Mouse (Mus musculus) testis, adult 2 months (tissue): ENCODE data around the gene Kidins220. TPM values are rescaled to one million over a fixed set of nuclear protein-coding genes. Genes with fewer than 3 reads are reported as not detected.
A peak's percentile ranks its signal among the peaks of the same experiment; 100 is the strongest.

ENCODE experiments used
- H3K27ac ChIP-seq: fragments of 200-500 bp; 2 replicates; pipeline ENCODE4 v1.5.1; 2012; ENCODE audit warnings: low read depth, low read length; ENCODE audit not compliant: control insufficient read depth, insufficient read depth
- H3K27me3 ChIP-seq: fragments of 200-500 bp; 2 replicates; pipeline ENCODE4 v1.6.1; 2012; ENCODE audit warnings: mild to moderate bottlenecking, low read length, moderate library complexity; ENCODE audit not compliant: control insufficient read depth, insufficient read depth
- H3K36me3 ChIP-seq: fragments of 200-500 bp; 2 replicates; pipeline ENCODE4 v1.6.1; 2012; ENCODE audit warnings: mild to moderate bottlenecking, low read length; ENCODE audit not compliant: control insufficient read depth, insufficient read depth
- H3K4me1 ChIP-seq: fragments of 200-500 bp; 2 replicates; pipeline ENCODE4 v1.6.1; 2012; ENCODE audit warnings: low read length; ENCODE audit not compliant: control insufficient read depth, insufficient read depth
- H3K4me3 ChIP-seq: fragments of 200-500 bp; 2 replicates; pipeline ENCODE4 v1.5.1; 2012; ENCODE audit warnings: low read depth, mild to moderate bottlenecking, low read length, moderate library complexity, mixed read lengths; ENCODE audit not compliant: control insufficient read depth
- CTCF ChIP-seq: fragments of 200-500 bp; IDR thresholded peaks from 2 replicates; pipeline ENCODE4 v1.5.1; 2012; ENCODE audit warnings: low read depth, mild to moderate bottlenecking, inconsistent platforms, low read length, moderate library complexity; ENCODE audit not compliant: control insufficient read depth, insufficient read depth, insufficient replicate concordance
- POLR2A ChIP-seq: fragments of 200-500 bp; IDR thresholded peaks from 2 replicates; pipeline ENCODE4 v1.6.1; 2012; ENCODE audit warnings: low read depth, mild to moderate bottlenecking, inconsistent platforms, low read length, moderate library complexity; ENCODE audit not compliant: control insufficient read depth
- polyA plus RNA-seq: library from polyadenylated mRNA; depleted of rRNA; stranded (reverse); fragments of >200 nt; gene quantifications from 2 replicates; pipeline ENCODE4 v1.2.3, GENCODE M21; 2012

Gene Kidins220
- polyA plus RNA-seq, 1 experiment, result 14.2 TPM

- TF ChIP-seq CTCF, result no peak
- peak; percentile 33; the same call in 1 of the 2 replicates for TF ChIP-seq POLR2A
- peak overlapping the region; percentile 82 for H3K27ac ChIP-seq
- H3K4me3 ChIP-seq, result peak overlapping the region; percentile 82
- H3K27me3 ChIP-seq, result peaks cover 2% of the 10 kb centered on the region
- H3K4me1 ChIP-seq, result peaks cover 41% of the 10 kb centered on the region
- no peaks in the 10 kb centered on the region for H3K36me3 ChIP-seq
Observed at GRCm38 (mm10) chr12:25098561-25099312, 124.0 kb downstream of the Kidins220 start.

DNA sequence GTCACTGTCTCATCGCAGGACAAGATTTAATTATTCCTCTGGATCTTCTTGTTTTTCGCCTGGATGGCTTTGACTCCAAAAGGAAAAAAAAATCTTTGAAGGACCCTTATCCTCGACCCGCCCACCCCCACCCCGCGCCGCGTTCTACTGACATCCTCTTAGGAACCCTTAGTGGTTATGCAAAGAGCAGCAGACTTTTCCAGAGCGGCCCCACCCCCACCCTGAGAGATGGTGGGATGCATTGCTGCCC is 124.5 kb downstream of the Kidins220 start:
- H3K27ac ChIP-seq, result peak overlapping the region; percentile 61
- peak overlapping the region; percentile 82 for H3K4me3 ChIP-seq
- H3K4me1 ChIP-seq, result peaks cover 41% of the 10 kb centered on the region
- no peak for TF ChIP-seq POLR2A
- TF ChIP-seq CTCF, result no peak
- peaks cover 2% of the 10 kb centered on the region for H3K27me3 ChIP-seq
- H3K36me3 ChIP-seq, result no peaks in the 10 kb centered on the region

DNA sequence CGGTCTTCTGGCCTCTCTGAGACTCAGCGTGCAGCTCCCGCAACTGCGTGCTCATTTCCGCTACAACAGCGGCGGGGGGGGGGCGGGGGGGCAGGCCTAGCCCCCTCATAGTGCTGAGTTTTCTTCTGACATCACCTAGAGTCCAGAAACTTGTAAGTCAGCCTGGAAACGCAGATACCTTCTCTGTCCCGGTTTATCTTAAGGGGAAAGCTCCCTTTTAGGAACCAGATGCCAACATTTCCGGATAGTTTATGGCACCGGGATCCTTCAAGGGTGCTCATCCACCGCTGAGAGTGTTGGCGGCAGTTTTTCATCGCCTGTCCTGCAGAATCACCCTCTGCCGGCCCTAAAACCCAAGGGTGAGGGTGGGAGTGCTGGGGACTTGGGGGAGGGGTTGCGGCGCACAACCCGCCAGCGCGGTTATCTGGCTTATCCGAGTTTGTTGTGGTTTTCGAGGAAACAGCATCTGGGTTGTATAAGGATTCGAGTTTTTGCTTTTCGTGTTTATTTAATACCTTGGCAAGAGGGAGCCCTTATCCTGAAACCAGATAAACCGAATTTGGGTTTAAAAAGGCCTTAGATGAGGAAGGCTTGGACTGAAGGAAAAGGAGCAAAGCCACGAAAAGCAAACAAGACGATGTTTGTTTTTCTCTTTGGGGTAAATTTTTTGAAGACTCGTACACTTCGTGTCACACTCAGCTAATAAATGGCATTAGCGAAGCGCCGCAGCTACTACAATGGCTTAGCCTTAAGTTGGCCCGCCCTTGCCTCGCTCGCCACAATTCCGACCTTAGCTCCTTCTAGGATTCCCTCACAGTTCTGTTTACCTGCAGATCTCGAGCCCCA is 125.1 kb downstream of the Kidins220 start:
- peaks cover 41% of the 10 kb centered on the region for H3K4me1 ChIP-seq
- H3K36me3 ChIP-seq, result no peaks in the 10 kb centered on the region
- H3K4me3 ChIP-seq, result peak overlapping the region; percentile 76
- H3K27me3 ChIP-seq, result peaks cover 2% of the 10 kb centered on the region
- H3K27ac ChIP-seq, result peak overlapping the region; percentile 54
- TF ChIP-seq POLR2A, result no peak
- TF ChIP-seq CTCF, result no peak

- Histone ChIP-seq H3K27ac (peak overlapping the region; percentile 54), H3K4me1 (peaks cover 39% of the 10 kb centered on the region), H3K27me3 (peaks cover 2% of the 10 kb centered on the region), H3K36me3 (no peaks in the 10 kb centered on the region), H3K4me3 (peak overlapping the region; percentile 76)
- TF ChIP-seq POLR2A, result no peak
- no peak for TF ChIP-seq CTCF
Observed at GRCm38 (mm10) chr12:25100411-25101217, 125.9 kb downstream of the Kidins220 start.

DNA sequence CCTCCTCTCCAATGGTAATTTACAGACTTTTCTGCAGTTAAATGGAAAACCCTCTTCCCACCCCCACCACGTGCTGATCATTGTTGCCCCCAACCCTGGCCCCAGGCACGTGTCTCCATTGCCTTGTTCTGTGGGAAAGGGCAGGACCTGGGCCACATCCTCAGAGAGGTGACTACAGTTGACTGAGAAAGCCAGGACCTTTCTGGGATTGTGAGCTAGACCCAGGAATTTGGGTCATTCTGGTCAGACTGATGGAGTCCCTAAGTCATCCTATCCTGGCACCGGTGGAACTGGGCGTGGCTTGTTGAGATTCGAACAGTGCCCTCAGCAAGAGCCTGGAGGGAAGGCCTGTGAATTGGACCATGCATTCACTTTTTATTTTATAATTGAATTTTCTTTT is 126.7 kb downstream of the Kidins220 start:
- Histone ChIP-seq H3K4me3 (no peak overlapping the region), H3K36me3 (no peaks in the 10 kb centered on the region), H3K27me3 (peaks cover 2% of the 10 kb centered on the region), H3K4me1 (peaks cover 31% of the 10 kb centered on the region), H3K27ac (no peak overlapping the region)
- TF ChIP-seq CTCF, result no peak
- TF ChIP-seq POLR2A, result no peak

DNA sequence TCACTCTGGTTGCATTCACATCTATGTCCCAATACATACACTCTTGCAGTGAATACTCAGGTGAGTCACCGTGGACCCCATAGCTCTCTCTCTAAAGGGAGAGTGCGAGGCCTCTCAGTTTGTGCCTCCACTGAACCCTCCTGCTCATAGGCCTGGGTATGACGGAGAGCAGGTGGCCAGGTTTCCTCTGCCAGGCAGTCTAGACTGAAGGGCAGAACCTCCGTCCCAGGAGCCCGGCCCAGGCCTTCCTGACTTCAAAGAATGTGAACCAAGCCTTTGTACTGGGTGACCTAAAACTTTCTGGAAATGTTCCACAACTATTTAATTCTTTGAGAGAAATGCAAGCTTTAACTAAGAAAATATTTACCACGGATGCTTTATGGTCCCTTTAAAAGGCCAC is 129.2 kb downstream of the Kidins220 start:
- Histone ChIP-seq H3K27me3 (peaks cover 2% of the 10 kb centered on the region), H3K4me1 (peaks cover 15% of the 10 kb centered on the region), H3K4me3 (no peak overlapping the region), H3K27ac (no peak overlapping the region), H3K36me3 (no peaks in the 10 kb centered on the region)
- TF ChIP-seq CTCF (no peak), POLR2A (no peak)

DNA sequence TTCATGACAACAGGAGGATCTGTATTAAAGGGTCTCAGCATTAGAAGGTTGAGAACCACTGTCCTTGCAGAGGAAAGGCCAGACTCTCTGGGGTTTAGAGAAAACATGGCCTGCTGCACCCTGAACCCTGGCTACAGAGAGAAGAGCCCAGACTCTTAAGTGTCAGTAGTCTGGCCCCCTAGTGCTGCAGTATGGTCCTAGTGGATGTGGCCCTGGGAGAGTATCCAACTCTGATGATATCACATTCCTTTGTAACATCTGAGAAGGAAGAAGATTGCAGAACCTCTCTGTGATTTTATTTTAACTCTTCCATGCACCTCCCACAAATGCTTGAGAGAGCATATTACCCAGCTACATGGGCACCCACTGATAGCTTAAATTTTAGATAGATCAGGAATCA is 129.8 kb downstream of the Kidins220 start:
- H3K27me3 ChIP-seq, result peaks cover 2% of the 10 kb centered on the region
- no peak for TF ChIP-seq POLR2A
- no peak for TF ChIP-seq CTCF

More for the DNA sequence above, 129.8 kb downstream of the Kidins220 start:
- Histone ChIP-seq H3K4me1 (peaks cover 10% of the 10 kb centered on the region), H3K36me3 (no peaks in the 10 kb centered on the region), H3K27ac (no peak overlapping the region), H3K4me3 (no peak overlapping the region)
